Mouse (Mus musculus): ENCODE results near the gene Myt1. TPM values are rescaled to one million over a fixed set of nuclear protein-coding genes. Genes with fewer than 3 reads are reported as not detected.
A peak's percentile ranks its signal among the peaks of the same experiment; 100 is the strongest.

The Myt1 gene
- polyA plus RNA-seq, 1 experiment from 2014 or later = 15.6 TPM

DNA sequence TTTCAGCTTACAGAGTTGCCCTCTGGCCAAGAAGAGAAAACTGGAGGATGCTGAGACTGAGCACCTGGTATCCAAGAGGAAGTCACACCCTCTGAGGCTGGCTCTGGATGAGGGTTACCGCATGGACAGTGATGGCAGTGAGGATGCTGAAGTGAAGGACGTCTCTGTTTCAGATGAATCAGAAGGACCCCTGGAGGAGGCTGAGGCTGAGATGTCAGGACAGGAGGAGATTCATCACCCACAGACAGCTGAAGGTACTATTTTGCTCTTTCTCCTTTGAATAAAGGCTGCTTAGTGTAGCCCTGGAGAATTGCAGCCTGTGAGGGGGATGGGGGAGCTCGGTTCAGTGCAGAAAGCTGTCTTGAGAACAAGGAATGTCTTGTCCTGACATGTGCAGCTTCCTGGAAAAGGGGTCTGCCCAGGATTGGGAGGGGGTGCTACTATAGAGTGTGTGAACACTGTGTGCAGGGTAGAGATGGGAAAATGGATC, 32.6 kb downstream of the Myt1 start:
- no peak overlapping the region for H3K9ac ChIP-seq (ENCODE audit: low read depth, low read length)
- no peak overlapping the region for H3K4me2 ChIP-seq (ENCODE audit: low read length)
- H3K4me3 ChIP-seq (ENCODE audit: low read depth, low read length) = no peak overlapping the region
- no peaks in the 10 kb centered on the region for H3K9me3 ChIP-seq (replicated peaks; ENCODE audit: control insufficient read depth, low read length, poor library complexity, severe bottlenecking)
- no peak overlapping the region for H3K27ac ChIP-seq (ENCODE audit: low read length)
- 69% methylated on average over 3 of the region's 3 CpGs for WGBS
- 0 out of 2 replicates have a peak, but pooled peaks have one; percentile 21 for ATAC-seq
- peaks cover 7% of the 10 kb centered on the region for H3K36me3 ChIP-seq (ENCODE audit: control insufficient read depth, insufficient read depth, low read length)
- H3K4me1 ChIP-seq (ENCODE audit: control insufficient read depth, insufficient read depth, low read length) = no peaks in the 10 kb centered on the region
- H3K27me3 ChIP-seq (ENCODE audit: control insufficient read depth, insufficient read depth, low read depth, low read length) = no peaks in the 10 kb centered on the region

DNA sequence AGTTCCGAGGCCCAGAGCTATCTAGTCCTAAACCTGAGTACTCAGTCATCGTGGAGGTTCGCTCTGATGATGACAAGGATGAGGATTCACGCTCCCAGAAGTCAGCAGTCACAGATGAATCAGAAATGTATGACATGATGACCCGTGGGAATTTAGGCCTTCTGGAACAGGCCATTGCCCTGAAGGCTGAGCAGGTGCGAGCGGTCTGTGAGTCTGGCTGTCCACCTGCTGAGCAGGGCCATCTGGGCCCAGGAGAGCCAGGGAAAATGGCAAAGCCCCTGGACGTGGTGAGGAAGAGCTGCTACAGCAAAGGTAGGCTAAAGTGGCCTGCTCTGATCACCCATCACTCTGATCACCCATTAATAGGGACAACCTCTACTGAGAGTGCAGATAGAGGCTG, 34.5 kb downstream of the Myt1 start:
- H3K4me3 ChIP-seq (ENCODE audit: low read depth, low read length) = no peak overlapping the region
- no peaks in the 10 kb centered on the region for H3K9me3 ChIP-seq (replicated peaks; ENCODE audit: control insufficient read depth, low read length, poor library complexity, severe bottlenecking)
- H3K27ac ChIP-seq (ENCODE audit: low read length) = no peak overlapping the region
- no peak overlapping the region for H3K9ac ChIP-seq (ENCODE audit: low read depth, low read length)
- H3K4me1 ChIP-seq (ENCODE audit: control insufficient read depth, insufficient read depth, low read length) = no peaks in the 10 kb centered on the region
- WGBS = 76% methylated on average over 8 of the region's 8 CpGs
- ATAC-seq = no peak
- H3K36me3 ChIP-seq (ENCODE audit: control insufficient read depth, insufficient read depth, low read length) = peaks cover 15% of the 10 kb centered on the region
- H3K27me3 ChIP-seq (ENCODE audit: control insufficient read depth, insufficient read depth, low read depth, low read length) = no peaks in the 10 kb centered on the region
- H3K4me2 ChIP-seq (ENCODE audit: low read length) = no peak overlapping the region

DNA sequence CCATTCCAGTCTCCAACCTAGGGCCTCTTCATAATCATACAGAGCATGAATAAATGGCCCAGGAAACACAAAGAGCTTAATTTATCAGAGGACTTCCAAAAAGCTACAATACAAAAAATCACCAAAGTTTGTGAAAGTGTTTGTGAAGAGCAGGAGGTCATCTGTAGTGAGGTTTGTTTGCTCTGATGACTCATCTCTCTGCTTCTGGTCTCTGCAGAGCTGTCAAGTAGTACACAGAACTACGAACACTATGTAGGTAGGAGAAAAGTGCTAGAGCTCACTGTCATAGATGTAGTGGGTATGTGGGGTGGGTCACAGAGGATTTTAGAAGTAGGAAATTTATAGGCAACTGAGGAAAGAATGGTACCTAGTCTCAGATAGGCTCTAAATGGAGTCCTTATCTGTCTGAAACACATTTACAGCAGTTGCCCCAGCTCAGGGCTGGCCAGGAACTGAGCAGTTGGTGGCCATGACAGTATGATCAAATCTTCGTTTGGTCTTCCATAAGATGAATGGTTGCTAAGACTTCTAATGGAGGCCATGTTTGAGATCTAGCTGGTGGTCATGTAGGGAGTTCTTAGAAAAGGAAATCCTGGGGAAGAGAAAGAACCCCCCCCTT, 66.0 kb downstream of the Myt1 start:
- Histone ChIP-seq H3K4me3 (ENCODE audit: low read depth, low read length) (no peak overlapping the region), H3K9ac (ENCODE audit: low read depth, low read length) (no peak overlapping the region), H3K27me3 (ENCODE audit: control insufficient read depth, insufficient read depth, low read depth, low read length) (no peaks in the 10 kb centered on the region), H3K27ac (ENCODE audit: low read length) (no peak overlapping the region), H3K9me3 (replicated peaks; ENCODE audit: control insufficient read depth, low read length, poor library complexity, severe bottlenecking) (no peaks in the 10 kb centered on the region), H3K36me3 (ENCODE audit: control insufficient read depth, insufficient read depth, low read length) (peaks cover 14% of the 10 kb centered on the region), H3K4me1 (ENCODE audit: control insufficient read depth, insufficient read depth, low read length) (no peaks in the 10 kb centered on the region), H3K4me2 (ENCODE audit: low read length) (no peak overlapping the region)
- 78% methylated on average over 2 of the region's 2 CpGs for WGBS
- ATAC-seq = no peak

DNA sequence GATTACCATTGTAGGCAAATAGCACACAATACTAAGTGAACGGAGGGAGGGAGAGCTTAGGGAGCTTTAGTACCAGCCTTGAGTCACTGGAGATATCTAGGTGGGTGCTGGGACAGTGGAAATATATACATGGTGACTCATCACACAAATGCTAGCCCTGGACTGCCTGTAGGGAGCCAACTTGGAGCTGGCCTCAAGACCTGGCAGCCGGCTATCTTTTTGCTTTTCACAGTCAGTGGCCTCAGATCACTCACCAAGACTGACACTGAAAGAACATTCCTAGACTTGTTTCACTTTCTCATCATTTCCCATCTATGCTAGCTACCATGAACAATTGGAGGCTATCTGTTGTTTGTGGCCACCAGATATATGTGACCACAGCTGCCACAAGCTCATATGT, 69.6 kb downstream of the Myt1 start:
- 65% methylated on average over 2 of the region's 2 CpGs for WGBS
- Histone ChIP-seq H3K9ac (ENCODE audit: low read depth, low read length) (no peak overlapping the region), H3K36me3 (ENCODE audit: control insufficient read depth, insufficient read depth, low read length) (0 out of 2 replicates have a peak, but pooled peaks cover 4% of the 10 kb centered on the region), H3K9me3 (replicated peaks; ENCODE audit: control insufficient read depth, low read length, poor library complexity, severe bottlenecking) (no peaks in the 10 kb centered on the region), H3K4me3 (ENCODE audit: low read depth, low read length) (no peak overlapping the region), H3K27me3 (ENCODE audit: control insufficient read depth, insufficient read depth, low read depth, low read length) (no peaks in the 10 kb centered on the region), H3K27ac (ENCODE audit: low read length) (no peak overlapping the region), H3K4me1 (ENCODE audit: control insufficient read depth, insufficient read depth, low read length) (peaks cover 4% of the 10 kb centered on the region; the same call in 1 of the 2 replicates), H3K4me2 (ENCODE audit: low read length) (no peak overlapping the region)
- no peak for ATAC-seq

DNA sequence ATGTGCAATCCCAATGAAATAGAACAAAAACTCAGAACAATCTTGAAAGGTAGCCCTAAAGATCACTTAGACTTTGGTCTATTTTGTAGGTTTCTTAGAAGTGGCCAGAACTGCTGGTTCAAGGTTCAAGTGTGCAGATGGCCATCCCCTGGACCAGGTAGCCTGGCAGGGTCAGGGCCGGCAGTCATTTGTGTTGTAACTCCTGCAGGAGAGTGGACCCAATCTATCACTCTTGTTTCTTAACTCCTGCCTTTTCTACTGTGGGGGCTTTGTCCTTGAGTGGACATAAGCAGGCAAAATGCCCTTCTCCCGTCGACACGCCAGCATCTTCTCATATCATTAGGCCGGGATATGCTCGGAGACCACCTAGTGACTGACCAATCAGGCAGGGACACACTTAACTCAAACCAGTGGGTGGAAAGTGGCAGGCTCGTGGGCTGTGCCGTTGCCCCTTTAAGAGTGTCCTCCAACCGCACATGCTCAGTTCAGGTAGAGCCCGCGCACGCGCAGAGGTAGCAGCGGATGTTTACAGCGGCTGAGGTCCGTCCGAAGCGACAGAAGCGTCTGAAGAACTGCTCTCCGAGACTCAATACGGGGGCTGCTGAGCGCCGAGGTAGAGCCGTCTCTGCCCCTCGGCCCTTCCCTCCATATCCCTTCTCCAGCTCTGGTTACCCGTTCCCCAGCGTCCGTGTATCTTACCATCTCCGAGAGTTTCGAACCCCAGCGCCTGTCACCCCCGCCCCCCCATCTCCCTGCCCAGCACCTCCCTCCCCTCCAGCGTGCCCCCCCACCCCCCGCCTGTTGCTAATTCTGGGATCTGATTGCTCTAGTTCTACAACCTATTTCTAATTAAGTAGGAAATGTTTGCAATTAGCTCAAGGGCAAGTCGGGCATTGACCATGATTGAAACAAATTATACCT, 74.5 kb downstream of the Myt1 start, which contains the start of gene Pcmtd2:
Gene Pcmtd2, plus strand, starts transcription at position 483 of the 921 bp plus-strand sequence.
- under 1% methylated on average over 35 of the region's 35 CpGs for WGBS
- Histone ChIP-seq H3K4me1 (ENCODE audit: control insufficient read depth, insufficient read depth, low read length) (peaks cover 15% of the 10 kb centered on the region), H3K9ac (ENCODE audit: low read depth, low read length) (peak within 1 kb of the TSS; percentile 81), H3K4me3 (ENCODE audit: low read depth, low read length) (peak within 1 kb of the TSS; percentile 69), H3K27ac (ENCODE audit: low read length) (peak within 1 kb of the TSS; percentile 84), H3K9me3 (replicated peaks; ENCODE audit: control insufficient read depth, low read length, poor library complexity, severe bottlenecking) (no peaks in the 10 kb centered on the region), H3K27me3 (ENCODE audit: control insufficient read depth, insufficient read depth, low read depth, low read length) (no peaks in the 10 kb centered on the region), H3K4me2 (ENCODE audit: low read length) (peak within 1 kb of the TSS; percentile 61), H3K36me3 (ENCODE audit: control insufficient read depth, insufficient read depth, low read length) (peaks cover 5% of the 10 kb centered on the region; the same call in 1 of the 2 replicates)
- peak; percentile 99 for ATAC-seq

DNA sequence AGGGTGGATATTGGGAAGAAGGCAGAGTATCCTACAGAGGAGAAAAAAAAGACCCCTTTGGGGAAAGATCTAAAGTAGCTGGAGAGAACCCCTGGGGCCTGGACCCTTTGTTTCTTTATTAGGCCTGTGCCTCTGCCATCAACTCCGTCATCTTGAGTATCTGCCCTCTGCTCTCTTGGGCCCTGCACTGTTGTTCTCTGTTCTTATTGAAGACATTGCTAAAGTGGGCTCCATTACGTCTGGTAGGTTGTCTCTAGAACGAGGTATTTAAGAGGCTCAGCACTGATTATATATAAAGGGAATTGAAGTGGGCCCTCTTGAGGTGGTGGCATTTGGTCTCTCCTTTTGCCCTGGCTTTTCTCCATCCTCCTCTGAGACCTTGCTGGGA, 75.2 kb downstream of the Myt1 start:
- Histone ChIP-seq H3K9ac (ENCODE audit: low read depth, low read length) (peak overlapping the region; percentile 81), H3K36me3 (ENCODE audit: control insufficient read depth, insufficient read depth, low read length) (peaks cover 6% of the 10 kb centered on the region; the same call in 1 of the 2 replicates), H3K27me3 (ENCODE audit: control insufficient read depth, insufficient read depth, low read depth, low read length) (no peaks in the 10 kb centered on the region), H3K4me1 (ENCODE audit: control insufficient read depth, insufficient read depth, low read length) (peaks cover 15% of the 10 kb centered on the region), H3K9me3 (replicated peaks; ENCODE audit: control insufficient read depth, low read length, poor library complexity, severe bottlenecking) (no peaks in the 10 kb centered on the region), H3K4me2 (ENCODE audit: low read length) (peak overlapping the region; percentile 61), H3K4me3 (ENCODE audit: low read depth, low read length) (peak overlapping the region; percentile 69), H3K27ac (ENCODE audit: low read length) (peak overlapping the region; percentile 84)
- 0% methylated on average over 3 of the region's 3 CpGs for WGBS
- ATAC-seq = peak; percentile 34; the same call in 1 of the 2 replicates

DNA sequence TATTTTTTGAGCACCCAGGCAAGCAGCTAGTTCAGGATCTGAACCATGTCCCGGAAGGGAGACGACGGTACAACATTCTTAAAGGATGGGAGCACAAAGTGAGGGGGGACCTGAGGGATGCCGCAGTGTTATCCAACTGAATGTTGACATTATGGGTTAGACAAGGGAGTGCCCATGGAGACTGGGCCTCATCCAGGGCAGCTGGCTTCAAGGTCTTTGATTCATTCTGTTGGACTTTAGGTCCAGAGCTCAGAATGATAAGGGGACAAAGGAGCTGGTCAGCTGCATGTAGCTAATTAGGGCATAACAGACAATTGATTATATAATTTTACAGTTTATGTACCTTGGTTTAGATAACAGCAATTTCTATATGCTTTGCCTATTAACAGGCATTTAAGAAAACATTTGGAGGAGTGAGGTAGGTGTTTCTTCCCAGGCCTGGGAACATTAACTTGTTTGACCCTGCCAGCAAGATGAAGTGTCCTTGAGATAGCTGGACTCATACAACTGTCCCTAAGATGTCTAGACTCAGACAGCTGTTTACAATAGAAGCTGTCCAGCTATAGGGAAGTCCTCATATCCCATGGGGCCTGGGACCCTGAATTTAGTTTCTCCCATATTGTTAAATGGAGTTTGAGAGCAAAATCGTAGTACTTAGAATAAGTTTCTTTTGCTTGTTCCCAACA, 82.7 kb downstream of the Myt1 start:
- WGBS = 81% methylated on average over 5 of the region's 5 CpGs
- Histone ChIP-seq H3K27me3 (ENCODE audit: control insufficient read depth, insufficient read depth, low read depth, low read length) (no peaks in the 10 kb centered on the region), H3K36me3 (ENCODE audit: control insufficient read depth, insufficient read depth, low read length) (peaks cover 17% of the 10 kb centered on the region; the same call in 1 of the 2 replicates), H3K4me3 (ENCODE audit: low read depth, low read length) (no peak overlapping the region), H3K9ac (ENCODE audit: low read depth, low read length) (no peak overlapping the region), H3K4me1 (ENCODE audit: control insufficient read depth, insufficient read depth, low read length) (no peaks in the 10 kb centered on the region), H3K27ac (ENCODE audit: low read length) (no peak overlapping the region), H3K9me3 (replicated peaks; ENCODE audit: control insufficient read depth, low read length, poor library complexity, severe bottlenecking) (no peaks in the 10 kb centered on the region), H3K4me2 (ENCODE audit: low read length) (no peak overlapping the region)
- no peak for ATAC-seq

DNA sequence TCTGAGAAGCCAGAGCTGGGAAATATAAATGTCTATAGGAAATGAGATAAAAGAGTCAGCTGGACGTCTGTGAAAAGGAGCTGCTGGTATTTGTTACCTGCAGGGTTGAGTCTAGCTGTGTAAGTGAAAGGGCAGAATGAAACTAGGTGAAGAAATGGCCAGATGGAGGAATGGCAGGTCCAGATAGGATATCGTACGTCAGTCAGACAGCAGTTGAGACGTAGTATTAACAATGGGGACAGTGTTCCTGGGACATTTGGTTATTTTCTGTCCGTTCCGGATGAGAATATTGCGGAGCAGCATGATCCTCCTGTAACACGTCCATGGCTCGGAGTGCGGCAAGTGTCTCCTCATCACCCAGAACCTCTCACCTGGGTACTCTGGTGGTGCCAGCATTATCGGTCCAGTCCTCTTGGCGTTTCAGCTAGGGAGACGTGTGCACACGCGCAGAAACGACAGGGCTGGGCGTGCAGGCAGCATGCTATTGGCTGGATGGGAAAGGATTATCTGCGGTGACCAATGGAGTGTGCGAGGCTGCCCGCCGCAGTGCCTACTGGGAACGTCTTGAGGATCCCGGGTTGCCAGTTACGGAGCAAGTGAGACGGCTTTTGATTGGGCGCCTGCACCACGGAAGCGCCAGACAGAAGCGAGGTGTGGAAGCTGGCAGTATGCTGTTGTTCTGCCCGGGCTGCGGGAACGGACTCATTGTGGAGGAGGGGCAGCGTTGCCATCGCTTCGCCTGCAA, 100.8 kb downstream of the Myt1 start, which contains the start of gene Polr3k:
Gene Polr3k, plus strand, starts transcription at position 547 of the 745 bp plus-strand sequence.
- Histone ChIP-seq H3K4me1 (ENCODE audit: control insufficient read depth, insufficient read depth, low read length) (peaks cover 27% of the 10 kb centered on the region), H3K9ac (ENCODE audit: low read depth, low read length) (peak within 1 kb of the TSS; percentile 85), H3K4me3 (ENCODE audit: low read depth, low read length) (peak within 1 kb of the TSS; percentile 78), H3K4me2 (ENCODE audit: low read length) (peak within 1 kb of the TSS; percentile 67), H3K27me3 (ENCODE audit: control insufficient read depth, insufficient read depth, low read depth, low read length) (no peaks in the 10 kb centered on the region), H3K36me3 (ENCODE audit: control insufficient read depth, insufficient read depth, low read length) (peaks cover 2% of the 10 kb centered on the region), H3K9me3 (replicated peaks; ENCODE audit: control insufficient read depth, low read length, poor library complexity, severe bottlenecking) (no peaks in the 10 kb centered on the region), H3K27ac (ENCODE audit: low read length) (peak within 1 kb of the TSS; percentile 92)
- 1% methylated on average over 35 of the region's 35 CpGs for WGBS
- peak; percentile 100 for ATAC-seq

Data from midbrain, embryonic 16.5 days (tissue).